Mouse (Mus musculus) thymus, adult 2 months (tissue): Measurements from ENCODE around the gene Otx2. TPM values are rescaled to one million over a fixed set of nuclear protein-coding genes. Genes with fewer than 3 reads are reported as not detected.

Experiments used
- DNase-seq: peaks from one replicate; pipeline ENCODE4 v3.0.0; 2021
- H3K27ac ChIP-seq: fragments of 200-500 bp; 2 replicates; pipeline ENCODE4 v1.5.1; 2012; ENCODE audit warnings: low read length, control low read depth; ENCODE audit not compliant: control insufficient read depth, insufficient read depth
- H3K27me3 ChIP-seq: fragments of 200-500 bp; 2 replicates; pipeline ENCODE4 v1.6.1; 2012; ENCODE audit warnings: mild to moderate bottlenecking, low read length, moderate library complexity, mixed read lengths; ENCODE audit not compliant: control insufficient read depth, insufficient read depth
- H3K36me3 ChIP-seq: fragments of 200-500 bp; 2 replicates; pipeline ENCODE4 v1.6.1; 2012; ENCODE audit warnings: mild to moderate bottlenecking, low read length, moderate library complexity; ENCODE audit not compliant: control insufficient read depth, insufficient read depth
- H3K4me1 ChIP-seq: fragments of 200-500 bp; replicated peaks from 2 replicates; pipeline ENCODE4 v1.6.1; 2012; ENCODE audit warnings: low read length; ENCODE audit not compliant: control insufficient read depth, insufficient read depth
- H3K4me3 ChIP-seq: fragments of 200-500 bp; 2 replicates; pipeline ENCODE4 v1.5.1; 2012; ENCODE audit warnings: mild to moderate bottlenecking, low read length, control low read depth, moderate library complexity; ENCODE audit not compliant: control insufficient read depth, insufficient read depth
- CTCF ChIP-seq: fragments of 200-500 bp; IDR thresholded peaks from 2 replicates; pipeline ENCODE4 v1.5.1; 2012; ENCODE audit warnings: mild to moderate bottlenecking, control low read depth, low read length, moderate library complexity, borderline replicate concordance; ENCODE audit not compliant: control insufficient read depth, poor library complexity, insufficient read depth; ENCODE audit errors: extremely low read depth
- POLR2A ChIP-seq: fragments of 200-500 bp; IDR thresholded peaks from 2 replicates; pipeline ENCODE4 v1.6.1; 2012; ENCODE audit warnings: mild to moderate bottlenecking, low read length, control low read depth, moderate library complexity; ENCODE audit not compliant: control insufficient read depth, poor library complexity, insufficient read depth; ENCODE audit errors: extremely low read depth
- WGBS: fragments of 180-500 bp; shearing (Covaris S2); methylation state at CpG from one replicate; pipeline ENCODE4 v1.1.7; 2018; 5-methylcytosine and 5-hydroxymethylcytosine counted together
- polyA plus RNA-seq: library from polyadenylated mRNA; depleted of rRNA; stranded (reverse); fragments of >200 nt; gene quantifications from 2 replicates; pipeline ENCODE4 v1.2.3, GENCODE M21; 2012

The Otx2 gene
- polyA plus RNA-seq, 1 experiment = not detected

DNA sequence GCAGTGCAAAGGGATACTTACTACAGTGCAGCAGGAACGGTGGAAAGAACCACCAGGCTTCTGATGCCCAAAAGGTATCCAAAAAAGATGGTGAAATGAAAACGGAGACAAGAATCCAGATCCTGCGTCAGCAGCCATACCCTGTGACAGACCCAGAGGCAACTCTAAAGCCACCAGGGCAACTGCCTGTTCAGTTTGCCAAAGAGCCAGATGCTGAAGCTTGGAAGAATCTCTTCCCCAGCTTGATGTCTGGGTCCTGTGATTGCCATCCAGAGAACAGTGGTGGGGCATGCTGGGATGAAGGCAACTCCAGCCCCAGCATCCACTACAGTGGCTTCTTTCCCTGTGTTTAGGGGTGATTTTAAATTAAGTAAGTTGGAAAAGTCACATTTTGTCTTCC is 5.1 kb upstream of the Otx2 start:
- Histone ChIP-seq H3K27ac (no peak overlapping the region), H3K4me1 (no peaks in the 10 kb centered on the region), H3K4me3 (no peak overlapping the region), H3K27me3 (peaks cover 5% of the 10 kb centered on the region; the same call in 1 of the 2 replicates), H3K36me3 (no peaks in the 10 kb centered on the region)
- TF ChIP-seq CTCF (no peak), POLR2A (no peak)
- WGBS = 94% methylated on average over 3 of the region's 3 CpGs
- DNase-seq = no peak

DNA sequence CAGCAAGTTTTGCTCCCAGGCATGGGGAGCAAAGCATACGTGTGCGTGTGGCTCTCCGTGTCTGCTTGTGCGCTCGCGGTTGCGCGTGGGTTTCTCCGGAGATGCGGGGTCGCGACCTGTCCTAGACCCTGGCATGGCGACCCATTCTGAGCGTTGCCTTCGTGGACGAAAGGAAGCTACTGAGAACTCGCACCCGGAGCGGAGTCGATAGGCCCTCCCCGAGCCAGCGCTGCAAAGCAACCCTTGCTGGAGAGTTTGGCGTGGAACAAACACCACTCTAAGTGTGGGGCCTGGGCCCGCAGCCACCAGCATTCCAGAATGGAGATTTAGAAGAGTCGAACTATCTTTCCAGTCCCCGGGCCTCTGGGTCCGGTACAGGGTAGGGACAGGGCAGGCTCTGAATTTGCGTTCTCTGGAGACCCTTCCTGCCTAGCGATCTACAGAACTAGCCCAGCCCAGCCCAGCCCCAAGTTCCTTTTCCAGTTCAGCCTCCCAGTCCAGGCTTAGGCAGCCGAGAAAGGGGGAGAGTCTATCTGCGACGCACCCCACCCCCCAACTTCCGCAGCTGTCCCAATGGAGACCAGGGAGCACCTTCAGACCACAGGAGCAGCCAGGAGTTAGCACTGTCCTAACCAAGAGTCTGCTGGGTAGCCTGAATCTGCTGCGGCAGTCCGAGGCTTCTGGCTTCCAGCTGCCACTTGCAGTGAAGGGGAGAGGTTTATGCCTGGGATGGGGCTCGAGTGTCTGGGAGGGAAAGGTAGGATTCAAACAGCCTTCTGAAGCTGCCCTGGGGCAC is 615 bp upstream of the Otx2 start:
- Histone ChIP-seq H3K27ac (no peak overlapping the region), H3K27me3 (peaks cover 8% of the 10 kb centered on the region; the same call in 1 of the 2 replicates), H3K4me3 (no peak overlapping the region), H3K4me1 (no peaks in the 10 kb centered on the region), H3K36me3 (no peaks in the 10 kb centered on the region)
- no peak for DNase-seq
- TF ChIP-seq CTCF (no peak), POLR2A (no peak)
- 11% methylated on average over 36 of the region's 36 CpGs for WGBS

DNA sequence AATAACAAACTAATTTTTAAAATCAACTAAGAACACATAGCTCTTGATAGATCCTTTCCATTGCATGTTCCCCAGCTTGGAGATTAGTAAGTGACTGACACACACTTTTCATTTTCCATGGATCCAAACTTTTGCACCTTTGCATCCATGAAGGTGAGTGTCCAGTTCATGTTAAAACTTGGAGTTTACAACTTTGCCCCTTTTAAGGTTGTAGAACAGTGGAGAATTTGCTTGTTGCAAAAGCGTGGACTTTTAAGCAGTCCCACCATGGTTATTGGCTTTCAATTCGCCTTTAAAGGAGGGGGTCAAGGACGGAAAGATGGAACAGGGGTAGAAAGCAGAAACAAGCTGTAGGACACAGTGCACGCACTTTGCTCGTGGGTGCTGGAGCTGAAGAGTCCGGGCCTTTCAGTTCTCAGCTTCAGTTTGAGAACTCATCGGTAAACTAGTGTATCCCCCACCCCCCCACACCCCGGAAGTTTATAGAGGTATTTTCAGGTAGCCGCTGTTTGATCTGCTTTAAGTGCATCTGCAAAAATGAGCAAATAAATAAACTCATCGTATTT is 925 bp downstream of the Otx2 start:
- no peak for DNase-seq
- 22% methylated on average over 10 of the region's 10 CpGs for WGBS
- peaks cover 14% of the 10 kb centered on the region; the same call in 1 of the 2 replicates for H3K27me3 ChIP-seq

DNA sequence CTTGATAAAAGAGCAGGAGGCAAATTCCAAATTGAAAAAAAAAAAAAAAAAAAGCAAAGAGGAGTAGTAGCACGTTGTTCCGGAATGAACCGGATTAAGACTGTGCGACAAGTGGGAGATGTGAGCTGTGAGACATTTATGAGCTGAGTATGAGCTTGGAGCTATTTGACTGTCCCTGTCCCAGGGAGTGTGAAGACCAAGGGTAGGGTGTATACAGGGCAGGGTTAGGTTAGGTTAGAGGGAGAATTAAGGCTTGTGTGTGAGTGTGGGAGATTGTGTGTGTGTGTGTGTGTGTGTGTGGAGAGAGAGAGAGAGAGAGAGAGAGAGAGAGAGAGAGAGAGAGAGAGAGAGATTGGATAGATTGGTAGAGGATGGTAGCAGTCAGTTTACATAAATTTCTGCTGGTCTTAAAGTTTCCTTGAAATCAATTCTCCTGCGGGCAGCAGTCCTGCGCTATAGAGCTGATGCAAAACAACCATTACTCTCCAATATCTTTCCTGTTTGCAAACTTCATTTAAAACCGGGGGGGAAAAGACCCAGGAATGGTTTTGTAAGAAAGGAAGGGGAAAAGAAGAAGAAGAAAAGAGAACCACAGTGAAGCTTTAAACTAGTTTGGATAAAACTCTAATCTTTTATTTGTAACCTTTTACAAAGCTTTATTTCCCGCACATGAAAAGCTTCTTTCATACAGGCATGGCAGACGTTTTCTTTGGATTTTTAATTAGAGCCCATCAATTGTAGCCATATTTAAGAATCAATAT is 2.0 kb downstream of the Otx2 start:
- no peak for TF ChIP-seq CTCF
- TF ChIP-seq POLR2A = no peak
- Histone ChIP-seq H3K4me1 (no peaks in the 10 kb centered on the region), H3K27me3 (peaks cover 18% of the 10 kb centered on the region; the same call in 1 of the 2 replicates), H3K27ac (no peak overlapping the region), H3K36me3 (no peaks in the 10 kb centered on the region), H3K4me3 (no peak overlapping the region)
- DNase-seq = no peak
- WGBS = 33% methylated on average over 9 of the region's 9 CpGs

More for the DNA sequence above, 925 bp downstream of the Otx2 start:
- Histone ChIP-seq H3K4me1 (no peaks in the 10 kb centered on the region), H3K4me3 (no peak overlapping the region), H3K36me3 (no peaks in the 10 kb centered on the region), H3K27ac (no peak overlapping the region)
- TF ChIP-seq POLR2A (no peak), CTCF (no peak)

DNA sequence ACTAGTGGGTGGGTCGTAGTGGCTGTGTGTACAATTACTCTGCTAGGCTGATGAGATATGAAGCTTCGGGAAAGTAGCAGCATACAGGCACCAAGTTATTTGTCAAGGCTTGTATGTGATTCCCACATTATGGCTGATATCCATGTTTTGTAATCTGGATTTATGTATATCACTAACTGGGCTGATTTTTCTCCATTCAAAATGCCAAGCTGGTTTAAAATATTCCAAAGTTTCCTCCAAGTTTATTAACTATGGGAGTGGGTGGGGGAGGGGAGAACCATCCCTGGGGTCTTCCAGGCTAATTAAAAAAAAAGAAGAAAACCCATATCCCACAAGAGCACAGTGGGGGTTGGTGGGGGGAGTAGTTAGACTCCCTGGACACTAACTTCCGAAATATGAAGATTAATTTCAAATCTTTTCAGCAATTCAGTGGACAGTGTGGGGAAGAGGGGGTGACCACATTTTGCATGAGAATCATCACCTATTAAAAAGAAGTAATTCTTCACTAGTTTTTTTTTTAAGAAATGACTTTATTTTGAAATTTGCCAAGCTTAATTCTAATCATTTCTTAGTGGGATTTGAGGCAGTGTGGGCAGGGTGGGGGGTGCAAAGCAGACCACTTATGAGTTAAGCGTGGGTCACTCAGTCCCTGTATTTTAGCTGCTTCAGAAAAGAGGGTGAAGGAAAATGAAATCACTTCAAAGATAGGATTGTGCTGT is 2.7 kb downstream of the Otx2 start:
- Histone ChIP-seq H3K4me1 (no peaks in the 10 kb centered on the region), H3K27me3 (peaks cover 24% of the 10 kb centered on the region; the same call in 1 of the 2 replicates), H3K27ac (no peak overlapping the region), H3K4me3 (no peak overlapping the region), H3K36me3 (no peaks in the 10 kb centered on the region)
- 51% methylated on average over 4 of the region's 4 CpGs for WGBS
- DNase-seq = no peak
- TF ChIP-seq CTCF = no peak
- no peak for TF ChIP-seq POLR2A

DNA sequence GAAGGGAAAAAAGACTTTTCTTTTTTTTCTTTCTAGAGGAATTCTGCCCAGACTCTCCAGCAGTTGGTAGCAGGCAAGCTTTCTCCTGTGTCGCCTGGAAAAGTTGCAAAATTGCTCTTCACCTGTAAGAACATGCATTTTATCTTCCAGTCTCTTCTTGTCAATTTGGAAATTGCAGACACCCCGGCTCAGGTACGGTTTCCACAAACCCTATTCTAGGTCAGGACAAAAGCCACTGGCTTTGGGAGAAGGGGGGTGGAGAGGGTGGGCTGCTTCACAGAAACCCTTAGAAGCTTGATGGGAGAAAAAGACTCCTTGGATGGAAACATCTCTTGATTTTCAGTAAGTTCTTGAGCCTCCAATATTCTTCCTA is 3.4 kb downstream of the Otx2 start:
- no peak for DNase-seq
- 9% methylated on average over 3 of the region's 3 CpGs for WGBS

More for the DNA sequence above, 3.4 kb downstream of the Otx2 start:
- Histone ChIP-seq H3K4me3 (no peak overlapping the region), H3K27me3 (peaks cover 27% of the 10 kb centered on the region), H3K36me3 (no peaks in the 10 kb centered on the region), H3K4me1 (no peaks in the 10 kb centered on the region), H3K27ac (no peak overlapping the region)
- TF ChIP-seq CTCF (no peak), POLR2A (no peak)
